Mouse (Mus musculus) spleen, adult 2 months (tissue): ENCODE data around the gene Gh.
A peak's percentile ranks its signal among the peaks of the same experiment; 100 is the strongest.

ENCODE experiments used
- CTCF ChIP-seq: fragments of 200-500 bp; IDR thresholded peaks from 2 replicates; pipeline ENCODE4 v1.5.1; 2011; ENCODE audit warnings: mild to moderate bottlenecking, inconsistent platforms; ENCODE audit not compliant: insufficient read depth, insufficient read length, insufficient replicate concordance; ENCODE audit errors: extremely low read depth
- POLR2A ChIP-seq: fragments of 200-500 bp; IDR thresholded peaks from 2 replicates; pipeline ENCODE4 v1.6.1; 2011; ENCODE audit warnings: low read depth, low read length, inconsistent platforms

GRCm38 (mm10) chr11:106302634-106303033 lies 969 bp upstream of the Gh start:
- TF ChIP-seq CTCF (peak; percentile 83; the same call in 1 of the 2 replicates), POLR2A (no peak)
